Mouse (Mus musculus) T-cell, adult 66 days (primary cell): ENCODE data around the gene Gm5108. TPM values are rescaled to one million over a fixed set of nuclear protein-coding genes. Genes with fewer than 3 reads are reported as not detected.

Experiments used
- total RNA-seq, 2 experiments: library from RNA; stranded (reverse); gene quantifications; 3 replicates in 1 of 2; 4 replicates in 1 of 2; pipeline ENCODE4 v1.2.4; 2023

Gene Gm5108
- not detected for total RNA-seq

GRCm38 (mm10) chr5:67941369-67941768 lies at the start of gene Gm5108:
Gm5108 (plus strand) TSS chr5:67941669.

GRCm38 (mm10) chr5:67946321-67946720 lies 4.9 kb downstream of the Gm5108 start, which contains the start of gene Gm21905:
Gm21905 (minus strand) TSS chr5:67946421.

Other genes starting within 250 kb of the Gm5108 start
- 10 to 100 TPM; 87.2 to 88.3 TPM for gene Atp8a1, start 94.2 kb upstream of the Gm5108 start, total RNA-seq
- not detected for gene Gm21905, start 4.8 kb downstream of the Gm5108 start, total RNA-seq
- gene Grxcr1, start 90.2 kb downstream of the Gm5108 start, total RNA-seq, result not detected